In genomic region chr8:81341191-81341590, GRCm38 (mm10) we compare ENCODE assay signal across 8 mouse cellular contexts. TPM values are rescaled to one million over a fixed set of nuclear protein-coding genes. Genes with fewer than 3 reads are reported as not detected.
DNase-seq lines count a peak whose midpoint lies in the region; ATAC-seq lines count a peak whose summit lies in the region.

No protein-coding gene starts in this region.

- peaks cover 11% of the 10 kb centered on the region for H3K4me1 ChIP-seq in heart, embryonic 12.5 days (replicated peaks)
- peaks cover 5% of the 10 kb centered on the region for H3K4me1 ChIP-seq in hindbrain, embryonic 16.5 days (ENCODE audit: control insufficient read depth, insufficient read depth, low read depth, low read length)
- H3K4me1 ChIP-seq in megakaryocyte, embryonic 14.5 days, result peaks cover 45% of the 10 kb centered on the region

- H3K4me3 ChIP-seq in heart, embryonic 12.5 days, result peak overlapping the region; percentile 78
- peak overlapping the region; percentile 72 for H3K4me3 ChIP-seq in hindbrain, embryonic 16.5 days (ENCODE audit: low read length)
- peak overlapping the region; percentile 99 for H3K4me3 ChIP-seq in megakaryocyte, embryonic 14.5 days (replicated peaks)

- peaks cover 3% of the 10 kb centered on the region; the same call in 1 of the 2 replicates for H3K9me3 ChIP-seq in heart, embryonic 12.5 days (replicated peaks)
- peaks cover 2% of the 10 kb centered on the region; the same call in 1 of the 2 replicates for H3K9me3 ChIP-seq in hindbrain, embryonic 16.5 days (ENCODE audit: control insufficient read depth, low read length)
- H3K9me3 ChIP-seq in megakaryocyte, embryonic 14.5 days, result peaks cover 8% of the 10 kb centered on the region

- intact Hi-C loops in left cerebral cortex, postnatal 14 days (cut with DNase I), result loop anchor here (10.0 kb wide), 2 partner anchors 276 to 684 kb away; no protein-coding TSS in a partner anchor

- WGBS in heart, embryonic 12.5 days, result 44% methylated on average over 5 of the region's 5 CpGs
- WGBS in hindbrain, embryonic 16.5 days, result 47% methylated on average over 5 of the region's 5 CpGs

- no peak for ATAC-seq in heart, embryonic 12.5 days (ENCODE audit: insufficient number of reproducible peaks, low FRiP score)
- ATAC-seq in hindbrain, embryonic 16.5 days, result peak; percentile 5; the same call in 1 of the 2 replicates
- ATAC-seq in megakaryocyte-erythroid progenitor cell, adult 5-6 weeks (replicated peaks; ENCODE audit: low FRiP score, low TSS enrichment, poor library complexity, severe bottlenecking), result no peak

- DNase-seq in heart, adult 8-10 months (ENCODE audit: low spot score), result no peak
- peak; percentile 4 for DNase-seq in c-Kit-positive CD71-negative TER-119-negative erythroid progenitor cells, embryonic 14.5 days (ENCODE audit: low read depth)
- DNase-seq in embryo, embryonic 10.5 days (ENCODE audit: low spot score), result no peak
- no peak for DNase-seq in left cerebral cortex, postnatal 14 days (ENCODE audit: low spot score in 2 of 2)

- H3K4me2 ChIP-seq in heart, embryonic 12.5 days, result peak overlapping the region; percentile 98
- peak overlapping the region; percentile 97 for H3K4me2 ChIP-seq in hindbrain, embryonic 16.5 days (ENCODE audit: low read length)

- H3K27me3 ChIP-seq in heart, embryonic 12.5 days (replicated peaks), result peaks cover 25% of the 10 kb centered on the region
- no peaks in the 10 kb centered on the region for H3K27me3 ChIP-seq in hindbrain, embryonic 16.5 days (replicated peaks; ENCODE audit: control insufficient read depth, insufficient read depth, low read length)
- H3K27me3 ChIP-seq in megakaryocyte, embryonic 14.5 days (replicated peaks), result no peaks in the 10 kb centered on the region

- H3K9ac ChIP-seq in heart, embryonic 12.5 days, result no peak overlapping the region
- H3K9ac ChIP-seq in hindbrain, embryonic 16.5 days (ENCODE audit: low read depth, low read length), result no peak overlapping the region; the same call in 1 of the 2 replicates

- no peaks in the 10 kb centered on the region for H3K36me3 ChIP-seq in heart, embryonic 12.5 days
- H3K36me3 ChIP-seq in hindbrain, embryonic 16.5 days (ENCODE audit: control insufficient read depth, insufficient read depth, low read length), result no peaks in the 10 kb centered on the region
- peaks cover 23% of the 10 kb centered on the region for H3K36me3 ChIP-seq in megakaryocyte, embryonic 14.5 days (replicated peaks; ENCODE audit: low read length)

- H3K27ac ChIP-seq in heart, embryonic 12.5 days (ENCODE audit: poor library complexity, severe bottlenecking), result no peak overlapping the region
- no peak overlapping the region for H3K27ac ChIP-seq in hindbrain, embryonic 16.5 days (ENCODE audit: low read depth, low read length)

RNA-seq across cellular contexts. Expression of gene Inpp4b, which starts 1.2 kb away (rescaled TPM):
- 10.2 and 12.8 TPM in 2 replicates for polyA plus RNA-seq in heart, embryonic 12.5 days (2016; fragmentation: Nextera tagmentation; extraction: Ambion mirVana)
- total RNA-seq in heart, adult 8-10 months (2022), result 10 to 100 TPM; 50.3 to 81.7 (median 64.1) TPM
- polyA plus RNA-seq in hindbrain, embryonic 16.5 days (2015; fragmentation: Nextera tagmentation; extraction: Ambion mirVana), result 11.7 and 13.6 TPM in 2 replicates
- polyA plus RNA-seq in megakaryocyte, embryonic 14.5 days (2012; ENCODE audit: insufficient read depth, low replicate concordance), result 1.1 TPM in 1 of 2 replicates, not detected in the other
- total RNA-seq in left cerebral cortex, postnatal 14 days (2021), result 10 to 100 TPM in 1 of 2 experiments, 1 to 10 TPM in 1; 9.8 to 12.6 TPM
- total RNA-seq in megakaryocyte-erythroid progenitor cell, adult 5-6 weeks (2014; fragmentation: Nextera tagmentation), result 1.1 and 1.2 TPM in 2 replicates
- total RNA-seq in megakaryocyte-erythroid progenitor cell, adult 5-6 weeks (2017), result 2.7 and 4.3 TPM in 2 replicates
